Mouse (Mus musculus) intestine, embryonic 14.5 days (tissue): ENCODE measurements around the gene Zc3h7b. TPM values are rescaled to one million over a fixed set of nuclear protein-coding genes. Genes with fewer than 3 reads are reported as not detected.

Source experiments
- ATAC-seq: fragments of 200-750 bp; cut with Nextera tagmentation; replicated peaks from 2 replicates; pipeline ENCODE4 v1.8.0; 2017; ENCODE audit warnings: low read depth, moderate number of reproducible peaks, moderate TSS enrichment, moderate library complexity; ENCODE audit not compliant: low FRiP score, low TSS enrichment
- DNase-seq: peaks from one replicate; pipeline ENCODE4 v3.0.0-alpha.2; 2018; ENCODE audit warnings: low spot score
- H3K27ac ChIP-seq: fragments of 300-500 bp; sonication (generic); 2 replicates; pipeline ENCODE4 v1.5.1; 2014; ENCODE audit warnings: low read depth, mild to moderate bottlenecking, control low read depth
- H3K27me3 ChIP-seq: fragments of 300-500 bp; sonication (generic); replicated peaks from 2 replicates; pipeline ENCODE4 v1.6.1; 2014; ENCODE audit warnings: low read length, control low read depth; ENCODE audit not compliant: control insufficient read depth, insufficient read depth
- H3K36me3 ChIP-seq: fragments of 300-500 bp; sonication (generic); 2 replicates; pipeline ENCODE4 v1.6.1; 2014; ENCODE audit warnings: low read length, control low read depth; ENCODE audit not compliant: control insufficient read depth, insufficient read depth
- H3K4me1 ChIP-seq: fragments of 300-500 bp; sonication (generic); replicated peaks from 2 replicates; pipeline ENCODE4 v1.6.1; 2014; ENCODE audit warnings: low read length, control low read depth, mixed read lengths; ENCODE audit not compliant: control insufficient read depth, insufficient read depth
- H3K4me2 ChIP-seq: fragments of 300-500 bp; sonication (generic); 2 replicates; pipeline ENCODE4 v1.6.1; 2014; ENCODE audit warnings: low read length
- H3K4me3 ChIP-seq: fragments of 300-500 bp; sonication (generic); 2 replicates; pipeline ENCODE4 v1.5.1; 2014; ENCODE audit warnings: low read depth, low read length, control low read depth, mixed read lengths
- H3K9ac ChIP-seq: fragments of 300-500 bp; sonication (generic); 2 replicates; pipeline ENCODE4 v1.6.1; 2014; ENCODE audit warnings: mild to moderate bottlenecking, low read length
- H3K9me3 ChIP-seq: fragments of 300-500 bp; sonication (generic); 2 replicates; pipeline ENCODE4 v1.6.1; 2016; ENCODE audit warnings: low read length, control low read depth; ENCODE audit not compliant: control insufficient read depth
- WGBS: fragments of 180-500 bp; shearing (Covaris S2); extraction: QIAGEN DNeasy Blood & Tissue Kit; methylation state at CpG from one replicate; pipeline ENCODE4 v1.1.7; 2014; 5-methylcytosine and 5-hydroxymethylcytosine counted together
- polyA plus RNA-seq: library from polyadenylated mRNA; unstranded; fragments of >200 nt; fragmentation: Nextera tagmentation; extraction: Ambion mirVana; gene quantifications from 2 replicates; pipeline ENCODE4 v1.2.1, GENCODE M21; 2014

Zc3h7b gene
- polyA plus RNA-seq, 1 experiment from 2014 or later = 31.2 TPM

GRCm38 (mm10) chr15:81703094-81703489 is 41.8 kb upstream of the Zc3h7b start:
- Histone ChIP-seq H3K27me3 (no peaks in the 10 kb centered on the region), H3K4me3 (no peak overlapping the region), H3K27ac (no peak overlapping the region), H3K4me2 (no peak overlapping the region), H3K36me3 (peaks cover 51% of the 10 kb centered on the region), H3K9ac (no peak overlapping the region), H3K9me3 (no peaks in the 10 kb centered on the region), H3K4me1 (no peaks in the 10 kb centered on the region)
- DNase-seq (no peak), ATAC-seq (no peak)
- WGBS = 75% methylated on average over 3 of the region's 3 CpGs

- H3K9ac ChIP-seq = no peak overlapping the region
- 92% methylated on average over 11 of the region's 11 CpGs for WGBS
- H3K27me3 ChIP-seq = no peaks in the 10 kb centered on the region
- ATAC-seq = no peak
- no peaks in the 10 kb centered on the region for H3K4me1 ChIP-seq
- peaks cover 96% of the 10 kb centered on the region for H3K36me3 ChIP-seq
- DNase-seq = no peak
- no peak overlapping the region for H3K4me3 ChIP-seq
- no peaks in the 10 kb centered on the region for H3K9me3 ChIP-seq
- no peak overlapping the region for H3K27ac ChIP-seq
- H3K4me2 ChIP-seq = no peak overlapping the region
These were observed 35.9 kb upstream of the Zc3h7b start for GRCm38 (mm10) chr15:81708991-81709390.

- DNase-seq = no peak
- H3K27ac ChIP-seq = no peak overlapping the region
- no peaks in the 10 kb centered on the region for H3K9me3 ChIP-seq
- H3K9ac ChIP-seq = no peak overlapping the region
- no peak for ATAC-seq
- H3K4me2 ChIP-seq = no peak overlapping the region
- 100% methylated on average over 1 of the region's 1 CpGs for WGBS
- no peak overlapping the region for H3K4me3 ChIP-seq
- peaks cover 91% of the 10 kb centered on the region for H3K36me3 ChIP-seq
- H3K4me1 ChIP-seq = no peaks in the 10 kb centered on the region
- H3K27me3 ChIP-seq = no peaks in the 10 kb centered on the region
These were observed 35.2 kb upstream of the Zc3h7b start for GRCm38 (mm10) chr15:81709686-81710085.

- Histone ChIP-seq H3K9me3 (no peaks in the 10 kb centered on the region), H3K4me1 (no peaks in the 10 kb centered on the region), H3K36me3 (peaks cover 90% of the 10 kb centered on the region), H3K27ac (no peak overlapping the region), H3K9ac (no peak overlapping the region), H3K4me2 (no peak overlapping the region), H3K27me3 (no peaks in the 10 kb centered on the region), H3K4me3 (no peak overlapping the region)
- 77% methylated on average over 4 of the region's 4 CpGs for WGBS
- DNase-seq = no peak
- ATAC-seq = no peak
These were observed 34.1 kb upstream of the Zc3h7b start for GRCm38 (mm10) chr15:81710801-81711200.

GRCm38 (mm10) chr15:81713742-81714141 is 31.1 kb upstream of the Zc3h7b start:
- ATAC-seq (no peak), DNase-seq (no peak)
- Histone ChIP-seq H3K4me1 (no peaks in the 10 kb centered on the region), H3K27me3 (no peaks in the 10 kb centered on the region), H3K27ac (no peak overlapping the region), H3K4me3 (no peak overlapping the region), H3K4me2 (no peak overlapping the region), H3K9ac (no peak overlapping the region), H3K9me3 (no peaks in the 10 kb centered on the region), H3K36me3 (peaks cover 92% of the 10 kb centered on the region)
- 83% methylated on average over 6 of the region's 6 CpGs for WGBS

- H3K36me3 ChIP-seq = peaks cover 94% of the 10 kb centered on the region
These were observed 26.3 kb upstream of the Zc3h7b start for GRCm38 (mm10) chr15:81718336-81719138.

GRCm38 (mm10) chr15:81719139-81719531 is 25.7 kb upstream of the Zc3h7b start:
- Histone ChIP-seq H3K4me1 (no peaks in the 10 kb centered on the region), H3K9me3 (no peaks in the 10 kb centered on the region), H3K9ac (no peak overlapping the region), H3K36me3 (peaks cover 94% of the 10 kb centered on the region), H3K27ac (no peak overlapping the region), H3K27me3 (no peaks in the 10 kb centered on the region), H3K4me3 (no peak overlapping the region), H3K4me2 (no peak overlapping the region)
- no peak for ATAC-seq
- WGBS = 92% methylated on average over 6 of the region's 6 CpGs
- DNase-seq = no peak

More at GRCm38 (mm10) chr15:81718336-81719138, 26.3 kb upstream of the Zc3h7b start:
- H3K4me3 ChIP-seq = no peak overlapping the region
- H3K27me3 ChIP-seq = no peaks in the 10 kb centered on the region
- no peak overlapping the region for H3K4me2 ChIP-seq
- no peak overlapping the region for H3K9ac ChIP-seq
- WGBS = 86% methylated on average over 9 of the region's 9 CpGs
- no peaks in the 10 kb centered on the region for H3K9me3 ChIP-seq
- no peak overlapping the region for H3K27ac ChIP-seq
- DNase-seq = no peak
- no peak for ATAC-seq
- no peaks in the 10 kb centered on the region for H3K4me1 ChIP-seq

GRCm38 (mm10) chr15:81722361-81722760 is 22.5 kb upstream of the Zc3h7b start:
- Histone ChIP-seq H3K4me3 (no peak overlapping the region), H3K27ac (no peak overlapping the region), H3K4me1 (no peaks in the 10 kb centered on the region), H3K27me3 (no peaks in the 10 kb centered on the region), H3K9ac (no peak overlapping the region), H3K4me2 (no peak overlapping the region), H3K9me3 (no peaks in the 10 kb centered on the region), H3K36me3 (peaks cover 75% of the 10 kb centered on the region)
- ATAC-seq (no peak), DNase-seq (no peak)
- WGBS = 93% methylated on average over 5 of the region's 5 CpGs

GRCm38 (mm10) chr15:81723653-81724052 is 21.2 kb upstream of the Zc3h7b start:
- Histone ChIP-seq H3K9ac (no peak overlapping the region), H3K27me3 (no peaks in the 10 kb centered on the region), H3K4me3 (no peak overlapping the region), H3K36me3 (peaks cover 63% of the 10 kb centered on the region), H3K9me3 (no peaks in the 10 kb centered on the region), H3K4me2 (no peak overlapping the region), H3K27ac (peak overlapping the region; percentile 12; the same call in 1 of the 2 replicates), H3K4me1 (peaks cover 12% of the 10 kb centered on the region)
- peak; percentile 45; the same call in 1 of the 2 replicates for ATAC-seq
- DNase-seq = peak; percentile 67
- 80% methylated on average over 11 of the region's 11 CpGs for whole genome bisulfite sequencing
